Mouse (Mus musculus) layer of hippocampus, postnatal 14 days (tissue): ENCODE measurements around the gene Zswim9. TPM values are rescaled to one million over a fixed set of nuclear protein-coding genes. Genes with fewer than 3 reads are reported as not detected.

ENCODE experiments used
- DNase-seq, 2 experiments: peaks; one replicate each; pipeline ENCODE4 v3.0.0; 2021 to 2022; ENCODE audit warnings: low spot score in 2 of 2, mixed read lengths in 1 of 2
- total RNA-seq, 2 experiments: library from RNA; stranded (reverse); gene quantifications; 2 replicates each; pipeline ENCODE4 v1.2.3; 2021

Zswim9 gene
- total RNA-seq, 2 experiments from 2014 or later: 12.0 to 12.2 TPM

- DNase-seq: no peak
Observed at GRCm38 (mm10) chr7:13271704-13272103, 6.8 kb downstream of the Zswim9 start.

DNA sequence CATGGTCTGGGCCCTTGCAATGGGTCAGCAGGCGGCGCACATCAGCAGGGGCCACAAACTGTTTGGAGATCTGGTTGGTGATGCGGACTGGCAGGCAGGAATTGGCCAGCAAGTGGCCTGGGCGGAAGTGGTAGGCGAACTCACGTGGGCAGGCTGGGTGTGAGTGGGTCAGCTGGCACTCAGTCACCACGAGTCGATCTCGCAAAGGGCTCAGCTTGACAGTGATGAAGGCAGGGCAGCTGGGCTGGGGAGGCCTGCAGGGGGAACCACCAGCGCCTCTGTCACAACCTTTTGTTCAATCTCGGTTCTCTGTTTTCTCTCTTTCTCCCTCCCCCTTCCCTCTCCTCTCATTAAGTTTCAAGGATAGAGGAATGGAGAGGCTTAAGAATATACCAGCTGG lies 9.1 kb downstream of the Zswim9 start:
- no peak for DNase-seq

GRCm38 (mm10) chr7:13268749-13269260 lies 9.7 kb downstream of the Zswim9 start:
- DNase-seq: no peak

- no peak for DNase-seq
Observed at GRCm38 (mm10) chr7:13264396-13264795, 14.1 kb downstream of the Zswim9 start.

- no peak for DNase-seq
Observed at GRCm38 (mm10) chr7:13263851-13264250, 14.7 kb downstream of the Zswim9 start.

DNA sequence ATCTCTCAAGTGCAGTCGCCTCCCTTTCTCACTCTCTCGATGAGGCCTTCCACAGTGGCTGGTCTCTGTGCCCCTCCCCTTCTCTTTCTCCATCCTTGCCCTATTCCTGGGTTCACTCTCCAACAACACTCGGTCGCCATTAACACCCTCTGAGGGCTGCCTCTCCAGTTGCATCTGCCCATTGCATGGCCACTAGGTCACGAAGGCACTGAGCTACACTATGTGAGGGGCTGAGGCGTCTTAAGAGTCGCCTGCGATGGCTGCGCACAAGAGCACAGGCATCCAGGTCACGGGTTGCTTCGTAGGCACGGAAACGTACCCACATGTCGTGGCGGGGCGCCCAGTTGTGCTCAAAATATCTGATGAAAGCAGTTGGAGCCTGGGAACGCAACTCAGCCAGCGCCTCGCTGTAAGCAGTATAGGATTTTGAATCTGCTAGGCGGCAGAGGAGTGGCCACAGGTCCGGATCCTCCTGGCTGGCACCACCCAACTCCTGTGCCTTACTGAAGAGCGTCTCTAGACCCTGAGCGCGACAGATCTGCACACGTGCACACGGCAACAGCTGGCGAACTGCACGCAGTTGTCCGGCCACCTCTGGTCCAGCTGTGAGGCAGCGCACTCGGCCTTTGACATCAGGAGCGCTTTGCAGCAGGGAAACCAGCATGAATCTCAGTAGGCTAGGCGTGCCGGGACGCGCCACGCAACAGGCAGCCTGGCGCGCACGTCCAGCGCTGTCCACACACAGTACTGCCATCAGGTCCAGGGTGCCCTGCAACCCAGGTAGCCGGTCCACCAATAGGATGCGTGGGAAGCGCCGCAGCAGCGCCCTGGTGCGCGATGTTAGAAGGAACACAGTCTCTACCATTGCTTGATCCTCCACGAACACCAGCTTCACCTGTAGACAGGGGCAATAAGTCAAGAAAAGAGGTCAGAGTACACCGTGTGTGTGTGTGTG lies 17.5 kb downstream of the Zswim9 start:
- peak in 1 of 2 experiments; percentile 10 for DNase-seq

DNA sequence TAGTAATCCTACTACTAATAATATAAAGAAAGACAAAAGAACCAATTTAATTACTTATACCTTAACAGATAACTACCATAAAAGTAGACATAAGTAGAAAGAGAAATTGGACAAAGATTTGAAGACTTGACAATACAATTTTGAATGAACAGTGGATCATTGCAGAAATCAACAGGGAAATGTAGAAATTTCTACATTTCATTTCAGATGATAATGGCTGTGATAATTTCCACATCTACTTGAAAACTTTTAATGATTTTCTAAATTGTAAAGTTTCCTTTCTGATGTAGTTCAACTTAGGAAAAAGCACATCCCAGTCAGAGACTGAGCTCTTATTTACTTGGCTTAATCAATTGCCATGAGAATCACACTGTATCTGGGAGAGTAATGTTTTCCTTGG lies 65.8 kb downstream of the Zswim9 start, which contains the start of gene Vmn1r89:
Gene Vmn1r89, plus strand, starts transcription at position 301 of the 400 bp plus-strand sequence.
- DNase-seq: no peak

Other genes starting within 250 kb of the Zswim9 start
- gene Chmp2a, start 243.9 kb downstream of the Zswim9 start, total RNA-seq: 100 to 1,000 TPM; 143 to 149 TPM
- gene Ube2m, start 240.4 kb downstream of the Zswim9 start, total RNA-seq: 100 to 1,000 TPM; 199 to 212 TPM
- 10 to 100 TPM; 13.7 to 17.4 TPM for gene Mzf1, start 224.0 kb downstream of the Zswim9 start, total RNA-seq
- gene Vmn1r85, start 183.5 kb downstream of the Zswim9 start, total RNA-seq: not detected
- gene Vmn1r86, start 158.8 kb downstream of the Zswim9 start, total RNA-seq: not detected
- gene Vmn1r87, start 138.6 kb downstream of the Zswim9 start, total RNA-seq: not detected
- gene Vmn1r88, start 119.2 kb downstream of the Zswim9 start, total RNA-seq: under 1 TPM; 0.21 to 0.23 TPM
- gene Vmn1r89, start 65.7 kb downstream of the Zswim9 start, total RNA-seq: not detected
- 1 to 10 TPM; 7.1 to 9.5 TPM for gene Lig1, start 1.4 kb downstream of the Zswim9 start, total RNA-seq
- gene Pla2g4c, start 45.9 kb upstream of the Zswim9 start, total RNA-seq: under 1 TPM; 0.41 to 0.48 TPM
- under 1 TPM in 1 of 2 experiments, not detected in 1; 0.18 TPM for gene Cabp5, start 119.4 kb upstream of the Zswim9 start, total RNA-seq
- not detected for gene Bsph1, start 172.1 kb upstream of the Zswim9 start, total RNA-seq